Mouse (Mus musculus) embryonic facial prominence, embryonic 12.5 days (tissue): ENCODE measurements around the gene Reep3. TPM values are rescaled to one million over a fixed set of nuclear protein-coding genes. Genes with fewer than 3 reads are reported as not detected.
"Not testable (repeated sequence)": the region's sequence is repeated elsewhere in the genome, so short reads cannot be mapped to it uniquely, and the experiment has no call there.

Source experiments
- ATAC-seq: fragments of 200-750 bp; cut with Nextera tagmentation; 2 replicates; pipeline ENCODE4 v1.8.0; 2017; ENCODE audit not compliant: insufficient number of reproducible peaks, insufficient read depth, low FRiP score, low TSS enrichment
- H3K27ac ChIP-seq: fragments of 300-500 bp; sonication (generic); 2 replicates; pipeline ENCODE4 v1.5.1; 2016; ENCODE audit warnings: mild to moderate bottlenecking
- H3K27me3 ChIP-seq: fragments of 300-500 bp; sonication (generic); 2 replicates; pipeline ENCODE4 v1.6.1; 2016; ENCODE audit warnings: mild to moderate bottlenecking, moderate library complexity
- H3K36me3 ChIP-seq: fragments of 300-500 bp; sonication (generic); 2 replicates; pipeline ENCODE4 v1.6.1; 2016; ENCODE audit warnings: mild to moderate bottlenecking
- H3K4me1 ChIP-seq: fragments of 300-500 bp; sonication (generic); 2 replicates; pipeline ENCODE4 v1.6.1; 2016
- H3K4me2 ChIP-seq: fragments of 300-500 bp; sonication (generic); replicated peaks from 2 replicates; pipeline ENCODE4 v1.6.1; 2016; ENCODE audit warnings: mild to moderate bottlenecking, moderate library complexity
- H3K4me3 ChIP-seq: fragments of 300-500 bp; sonication (generic); 2 replicates; pipeline ENCODE4 v1.5.1; 2016; ENCODE audit warnings: mild to moderate bottlenecking
- H3K9ac ChIP-seq: fragments of 300-500 bp; sonication (generic); 2 replicates; pipeline ENCODE4 v1.6.1; 2016; ENCODE audit warnings: mild to moderate bottlenecking, moderate library complexity
- H3K9me3 ChIP-seq: fragments of 300-500 bp; sonication (generic); 2 replicates; pipeline ENCODE4 v1.6.1; 2016; ENCODE audit warnings: mild to moderate bottlenecking, moderate library complexity
- WGBS: fragments of 180-500 bp; shearing (Covaris S2); methylation state at CpG from one replicate; pipeline ENCODE4 v1.1.7; 2016; 5-methylcytosine and 5-hydroxymethylcytosine counted together
- polyA plus RNA-seq: library from polyadenylated mRNA; unstranded; fragments of >200 nt; fragmentation: Nextera tagmentation; extraction: Ambion mirVana; gene quantifications from 2 replicates; pipeline ENCODE4 v1.2.1, GENCODE M21; 2016

Reep3 gene
- polyA plus RNA-seq, 1 experiment from 2014 or later, result 39.7 TPM

DNA sequence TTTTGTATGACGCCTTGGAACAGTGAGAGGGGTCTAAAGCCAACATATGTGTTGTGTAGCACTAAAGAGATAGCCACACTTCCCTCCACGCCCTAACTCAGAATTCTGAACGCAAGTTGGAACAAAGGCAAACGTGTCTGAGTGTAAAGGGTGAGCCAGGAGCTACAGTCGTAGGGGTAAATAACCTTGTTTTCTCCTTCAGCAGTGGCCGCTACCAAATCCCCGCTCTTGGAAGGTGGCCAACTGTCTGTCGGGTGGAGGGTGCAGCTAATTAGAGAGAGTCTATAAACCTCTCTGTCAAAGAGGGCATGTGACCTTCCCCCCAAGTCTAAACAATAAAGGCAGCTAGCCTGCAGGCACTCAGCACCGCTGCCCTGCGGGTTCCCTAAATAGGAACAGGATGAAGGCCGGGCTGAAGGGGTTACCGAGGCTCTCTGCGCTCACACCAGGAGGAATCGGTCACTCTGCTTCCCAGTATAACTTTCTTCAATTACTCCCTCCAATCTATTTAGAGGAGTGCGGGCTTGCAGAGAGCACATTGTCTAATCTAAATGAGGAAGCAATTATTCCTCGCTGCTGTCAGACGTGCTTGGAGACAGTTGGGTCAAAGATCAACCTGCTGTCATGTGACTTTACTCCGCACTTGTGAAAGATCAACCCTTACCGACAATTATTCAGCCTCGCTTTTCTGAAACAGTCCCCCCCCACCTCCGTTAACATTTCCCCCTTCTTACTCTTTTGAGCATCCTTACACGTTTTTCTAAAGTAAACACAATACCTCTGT, 92.8 kb downstream of the Reep3 start:
- Histone ChIP-seq H3K4me3 (peak overlapping the region; percentile 12; the same call in 1 of the 2 replicates), H3K9me3 (no peaks in the 10 kb centered on the region), H3K27me3 (no peaks in the 10 kb centered on the region), H3K9ac (peak overlapping the region; percentile 24; the same call in 1 of the 2 replicates), H3K4me2 (peak overlapping the region; percentile 54), H3K4me1 (peaks cover 28% of the 10 kb centered on the region), H3K27ac (peak overlapping the region; percentile 94), H3K36me3 (no peaks in the 10 kb centered on the region)
- ATAC-seq, result peak; percentile 48
- under 1% methylated on average over 22 of the region's 22 CpGs for WGBS

DNA sequence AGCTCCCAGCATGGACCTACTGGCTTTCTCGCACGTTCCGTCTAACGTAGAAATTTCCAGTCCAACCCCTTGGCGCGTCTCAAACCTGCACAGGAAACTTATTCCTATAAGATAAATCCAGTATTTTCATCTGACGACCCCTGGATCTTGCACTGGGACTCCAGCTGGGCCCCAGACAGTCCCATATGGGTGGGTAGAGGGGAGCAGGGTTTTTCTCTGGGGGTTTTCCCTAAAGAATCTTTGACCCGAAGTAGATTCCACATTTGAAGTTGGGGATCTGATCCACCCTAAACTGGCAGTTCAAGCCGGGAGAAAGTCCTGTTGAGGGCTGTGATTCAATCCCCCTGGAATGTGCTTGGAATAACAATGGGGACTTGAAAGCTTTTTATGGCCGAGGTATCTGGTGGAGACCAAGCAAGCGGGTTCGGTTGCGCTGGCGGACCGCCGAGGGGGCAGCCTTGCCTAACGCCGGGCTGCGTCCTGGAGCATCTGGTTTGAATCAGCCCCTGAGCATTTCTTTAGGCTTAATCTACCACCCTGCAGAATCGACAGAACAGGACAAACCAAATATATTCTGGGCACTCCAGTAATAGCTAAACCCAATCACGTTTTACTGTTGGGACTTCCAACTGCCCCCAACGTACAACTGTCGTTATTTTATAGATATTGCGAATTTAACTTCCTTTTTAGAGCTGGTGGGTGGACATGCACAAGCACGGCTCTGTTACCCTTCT, 93.6 kb downstream of the Reep3 start:
- H3K36me3 ChIP-seq, result no peaks in the 10 kb centered on the region
- H3K4me3 ChIP-seq, result peak overlapping the region; percentile 32
- no peaks in the 10 kb centered on the region for H3K27me3 ChIP-seq
- ATAC-seq, result peak; percentile 81
- 1% methylated on average over 25 of the region's 25 CpGs for WGBS
- H3K9me3 ChIP-seq, result no peaks in the 10 kb centered on the region
- H3K4me1 ChIP-seq, result peaks cover 28% of the 10 kb centered on the region
- peak overlapping the region; percentile 54 for H3K4me2 ChIP-seq
- peak overlapping the region; percentile 24; the same call in 1 of the 2 replicates for H3K9ac ChIP-seq
- H3K27ac ChIP-seq, result peak overlapping the region; percentile 94

DNA sequence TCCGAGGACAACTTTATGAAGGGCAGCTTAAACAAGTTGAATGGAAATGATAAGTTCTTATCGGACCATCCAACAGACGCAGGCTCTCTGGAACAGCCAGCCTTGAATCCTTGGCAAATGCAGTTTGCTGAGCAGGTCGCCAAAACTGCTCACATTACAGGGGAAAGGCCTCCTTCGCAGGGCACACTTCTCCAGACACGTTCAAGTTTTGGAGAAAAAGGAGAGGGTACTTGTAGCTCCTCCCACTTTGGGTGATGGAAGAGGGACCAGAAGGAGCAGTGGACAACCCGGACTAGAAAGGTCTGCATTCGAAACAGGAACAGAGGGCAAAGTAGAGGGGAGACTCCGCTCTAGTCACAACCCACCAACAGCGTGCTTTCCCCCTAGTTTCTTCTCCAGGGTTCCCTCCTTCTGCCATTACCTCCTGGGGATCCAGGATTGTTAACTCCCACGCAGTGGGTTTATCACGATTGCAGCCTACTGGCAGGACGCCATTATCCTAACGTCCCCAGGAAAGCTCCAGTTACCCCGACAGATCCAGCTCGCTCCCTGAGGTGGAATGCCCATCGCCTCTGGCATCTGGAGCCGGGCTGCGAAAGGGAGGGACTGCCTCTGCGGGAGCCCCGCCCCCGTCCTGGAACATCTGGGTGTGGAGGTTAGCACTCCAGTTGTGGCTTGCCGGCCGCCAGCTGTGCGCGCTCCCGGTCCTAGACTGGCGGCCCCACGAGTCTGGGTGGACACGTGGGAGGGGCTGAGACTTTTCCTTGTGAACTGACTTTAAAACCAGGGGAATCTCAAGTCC, 94.3 kb downstream of the Reep3 start:
- Histone ChIP-seq H3K4me3 (peak overlapping the region; percentile 32), H3K27ac (peak overlapping the region; percentile 94), H3K4me2 (peak overlapping the region; percentile 54), H3K27me3 (no peaks in the 10 kb centered on the region), H3K4me1 (peaks cover 28% of the 10 kb centered on the region), H3K9ac (peak overlapping the region; percentile 31; the same call in 1 of the 2 replicates), H3K9me3 (no peaks in the 10 kb centered on the region), H3K36me3 (no peaks in the 10 kb centered on the region)
- 9% methylated on average over 30 of the region's 30 CpGs for WGBS
- peak; percentile 80; the same call in 1 of the 2 replicates for ATAC-seq

DNA sequence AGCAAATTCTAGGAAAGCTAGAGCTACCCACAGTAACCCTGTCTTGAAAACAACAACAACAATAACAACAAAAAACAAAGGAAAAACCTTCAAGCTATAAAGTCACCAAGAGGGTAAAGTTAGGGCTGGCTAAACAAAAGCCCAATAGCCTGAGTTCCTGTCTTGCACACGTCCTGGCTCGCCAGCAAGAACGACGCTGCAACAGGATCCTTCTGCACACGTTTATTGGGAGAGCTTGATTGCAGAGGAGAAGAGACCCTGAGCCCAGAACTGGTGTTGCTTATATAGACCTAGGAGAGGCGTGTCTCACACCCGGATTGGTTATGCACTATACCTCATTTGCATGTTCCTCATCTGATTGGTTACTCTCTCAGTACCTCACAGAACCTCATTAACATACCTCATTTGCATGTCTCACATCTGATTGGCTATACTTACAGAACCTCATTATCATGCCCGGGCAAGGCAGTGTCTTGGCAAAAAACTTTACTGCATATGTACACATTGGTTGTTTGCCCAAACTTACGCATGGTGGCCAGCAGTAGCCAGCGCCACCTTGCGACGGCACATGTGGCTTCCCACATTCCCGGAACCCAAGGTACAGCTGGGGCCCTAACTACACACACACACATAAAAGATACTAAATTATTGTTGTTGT, 95.7 kb downstream of the Reep3 start:
- H3K27me3 ChIP-seq, ATAC-seq, H3K4me2 ChIP-seq, H3K9ac ChIP-seq, H3K4me3 ChIP-seq, H3K27ac ChIP-seq, H3K9me3 ChIP-seq, H3K36me3 ChIP-seq: not testable (repeated sequence)
- 94% methylated on average over 13 of the region's 13 CpGs for WGBS
- H3K4me1 ChIP-seq, result peaks cover 28% of the 10 kb centered on the region

DNA sequence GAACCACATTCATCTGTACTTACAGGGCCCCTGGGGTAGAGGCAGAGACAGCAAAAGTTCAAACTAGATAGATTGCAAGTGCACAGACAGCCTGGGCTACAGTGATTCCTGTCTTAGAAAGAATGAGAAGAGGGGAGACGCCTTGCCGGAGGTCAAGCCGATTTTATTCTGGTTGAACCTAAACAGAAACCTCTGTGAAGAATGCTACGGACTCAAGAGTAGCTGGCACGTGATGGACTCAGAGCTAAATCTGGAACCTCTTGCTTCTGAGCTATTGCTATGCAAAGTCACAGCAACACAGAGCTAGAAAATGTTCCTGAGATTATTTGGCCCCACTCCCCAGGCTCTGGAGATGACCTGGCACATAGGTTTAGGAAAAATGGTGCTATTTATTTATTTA, 96.6 kb downstream of the Reep3 start:
- WGBS, result 95% methylated on average over 5 of the region's 5 CpGs
- Histone ChIP-seq H3K36me3 (no peaks in the 10 kb centered on the region), H3K27me3 (no peaks in the 10 kb centered on the region), H3K9ac (no peak overlapping the region), H3K4me3 (no peak overlapping the region), H3K4me1 (peaks cover 30% of the 10 kb centered on the region), H3K27ac (no peak overlapping the region), H3K4me2 (no peak overlapping the region), H3K9me3 (no peaks in the 10 kb centered on the region)
- no peak for ATAC-seq

DNA sequence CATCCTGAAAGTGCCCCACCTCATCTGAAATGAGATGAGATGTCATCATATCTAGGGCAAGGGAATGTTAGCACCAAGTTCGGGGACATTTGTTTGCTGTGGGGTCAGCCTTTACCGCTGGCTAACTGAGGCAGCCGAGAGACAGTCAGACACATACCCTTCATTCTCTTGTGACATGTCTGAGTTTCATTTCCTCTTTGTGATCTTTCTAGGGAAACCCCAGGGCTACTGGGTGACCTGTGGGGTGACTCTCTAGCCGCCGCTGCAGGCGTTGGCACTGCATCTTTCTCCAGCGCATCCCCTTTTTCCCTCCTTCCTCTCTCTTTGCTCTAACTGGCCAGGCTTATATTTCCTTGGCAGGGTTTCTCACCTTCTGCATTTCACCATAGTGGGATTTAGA, 98.0 kb downstream of the Reep3 start:
- H3K27me3 ChIP-seq, result no peaks in the 10 kb centered on the region
- H3K4me1 ChIP-seq, result peaks cover 22% of the 10 kb centered on the region
- H3K9me3 ChIP-seq, result no peaks in the 10 kb centered on the region
- no peaks in the 10 kb centered on the region for H3K36me3 ChIP-seq
- no peak overlapping the region for H3K4me3 ChIP-seq
- WGBS, result 89% methylated on average over 7 of the region's 7 CpGs
- no peak overlapping the region for H3K9ac ChIP-seq
- no peak overlapping the region for H3K27ac ChIP-seq
- ATAC-seq, result no peak
- H3K4me2 ChIP-seq, result no peak overlapping the region

DNA sequence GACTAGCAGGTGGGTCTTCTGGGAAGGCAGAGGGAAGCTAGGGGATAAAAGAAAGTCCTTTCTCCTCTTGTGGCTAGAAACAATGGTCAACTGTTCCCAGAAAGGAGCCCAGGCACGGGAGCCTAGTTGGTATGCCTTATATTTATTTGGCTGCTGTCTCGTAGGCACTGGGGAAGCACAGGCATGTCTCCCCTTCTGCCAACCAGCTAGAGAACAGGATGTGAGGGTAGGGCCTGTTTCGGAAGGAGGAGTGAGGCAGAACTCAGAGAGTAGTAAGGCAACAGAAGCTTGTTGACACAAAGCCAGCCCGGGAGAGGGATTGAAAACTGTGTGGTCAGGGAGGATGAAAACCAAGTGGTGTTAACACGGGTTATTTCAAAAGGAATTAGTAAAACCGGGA, 101.6 kb downstream of the Reep3 start:
- H3K27ac ChIP-seq, result peak overlapping the region; percentile 41; the same call in 1 of the 2 replicates
- no peaks in the 10 kb centered on the region for H3K9me3 ChIP-seq
- ATAC-seq, result no peak

DNA sequence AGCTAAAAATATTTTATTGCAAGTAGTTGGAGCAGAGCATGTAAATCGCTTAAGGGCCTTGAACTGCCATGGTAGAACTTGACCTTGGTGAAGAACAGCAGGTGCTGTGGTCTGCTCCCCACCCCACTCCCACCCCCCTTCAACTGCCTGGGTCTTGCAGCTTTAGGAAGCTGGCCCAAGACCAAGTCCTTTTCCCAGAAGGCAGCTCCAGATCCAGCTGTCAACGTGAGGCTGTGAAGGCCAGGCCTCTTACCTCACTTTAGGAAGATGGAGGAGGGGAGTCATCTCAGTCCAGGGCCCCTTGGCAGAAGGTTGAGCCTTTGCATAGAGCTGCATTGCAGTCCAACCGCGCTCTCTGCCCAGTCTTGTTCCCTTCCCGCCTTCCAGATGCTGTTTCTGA, 102.3 kb downstream of the Reep3 start:
- WGBS, result 70% methylated on average over 5 of the region's 5 CpGs
- Histone ChIP-seq H3K4me3 (no peak overlapping the region), H3K9ac (no peak overlapping the region), H3K4me1 (peaks cover 8% of the 10 kb centered on the region), H3K4me2 (no peak overlapping the region), H3K27me3 (no peaks in the 10 kb centered on the region), H3K9me3 (peaks cover 5% of the 10 kb centered on the region; the same call in 1 of the 2 replicates), H3K36me3 (no peaks in the 10 kb centered on the region), H3K27ac (peak overlapping the region; percentile 60; the same call in 1 of the 2 replicates)
- ATAC-seq, result peak; percentile 67; the same call in 1 of the 2 replicates

More for the DNA sequence above, 101.6 kb downstream of the Reep3 start:
- no peaks in the 10 kb centered on the region for H3K36me3 ChIP-seq
- H3K9ac ChIP-seq, result no peak overlapping the region
- peaks cover 8% of the 10 kb centered on the region for H3K4me1 ChIP-seq
- WGBS, result 49% methylated on average over 6 of the region's 6 CpGs
- no peaks in the 10 kb centered on the region for H3K27me3 ChIP-seq
- H3K4me3 ChIP-seq, result no peak overlapping the region
- no peak overlapping the region for H3K4me2 ChIP-seq

DNA sequence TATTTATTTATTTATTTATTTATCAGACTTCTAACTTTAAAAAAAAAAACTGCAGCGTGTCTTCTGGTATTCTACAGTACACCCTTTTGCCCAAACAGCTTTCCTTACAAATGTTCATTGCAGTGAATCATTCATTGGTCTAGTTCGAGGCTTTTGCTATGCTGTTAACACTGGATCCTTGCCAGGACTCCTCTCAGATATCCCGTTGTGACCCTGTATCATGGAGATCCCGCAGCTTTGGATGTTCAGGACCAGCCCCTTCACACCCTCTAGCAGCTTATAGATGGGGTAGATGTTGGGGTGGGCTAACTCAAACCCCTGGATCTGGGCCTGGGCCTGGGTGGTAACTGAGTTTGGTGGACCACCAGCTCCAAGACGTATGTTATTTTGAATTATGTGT, 104.2 kb downstream of the Reep3 start:
- Histone ChIP-seq H3K27me3 (no peaks in the 10 kb centered on the region), H3K9ac (no peak overlapping the region), H3K4me2 (no peak overlapping the region), H3K4me3 (no peak overlapping the region), H3K27ac (no peak overlapping the region), H3K4me1 (peaks cover 8% of the 10 kb centered on the region), H3K9me3 (peaks cover 7% of the 10 kb centered on the region; the same call in 1 of the 2 replicates), H3K36me3 (no peaks in the 10 kb centered on the region)
- 69% methylated on average over 5 of the region's 5 CpGs for WGBS
- no peak for ATAC-seq

DNA sequence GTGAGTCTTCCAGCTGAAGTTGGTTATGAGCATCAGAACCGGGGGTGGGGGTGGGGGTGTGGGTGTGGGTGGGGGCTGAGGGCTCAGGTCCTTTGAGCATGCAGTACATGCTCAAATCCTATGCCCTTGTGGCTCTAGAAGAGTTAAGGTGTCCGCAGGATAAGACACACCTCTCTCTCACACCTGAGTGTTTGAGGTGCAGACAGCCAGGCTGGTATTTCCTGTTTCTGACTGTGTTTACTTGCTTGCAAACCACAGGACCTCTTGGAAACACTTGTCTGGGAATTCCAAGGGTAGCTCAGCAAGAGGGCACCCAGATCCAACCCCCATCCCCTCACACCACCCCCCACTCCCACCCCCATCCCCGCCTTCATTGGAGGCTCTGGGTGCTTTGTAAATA, 106.2 kb downstream of the Reep3 start:
- H3K4me3 ChIP-seq, result no peak overlapping the region
- no peak for ATAC-seq
- 80% methylated on average over 3 of the region's 3 CpGs for WGBS
- no peaks in the 10 kb centered on the region for H3K36me3 ChIP-seq
- H3K9ac ChIP-seq, result no peak overlapping the region
- peaks cover 8% of the 10 kb centered on the region for H3K4me1 ChIP-seq
- H3K27ac ChIP-seq, result no peak overlapping the region
- no peaks in the 10 kb centered on the region for H3K27me3 ChIP-seq
- peaks cover 7% of the 10 kb centered on the region; the same call in 1 of the 2 replicates for H3K9me3 ChIP-seq
- no peak overlapping the region for H3K4me2 ChIP-seq

DNA sequence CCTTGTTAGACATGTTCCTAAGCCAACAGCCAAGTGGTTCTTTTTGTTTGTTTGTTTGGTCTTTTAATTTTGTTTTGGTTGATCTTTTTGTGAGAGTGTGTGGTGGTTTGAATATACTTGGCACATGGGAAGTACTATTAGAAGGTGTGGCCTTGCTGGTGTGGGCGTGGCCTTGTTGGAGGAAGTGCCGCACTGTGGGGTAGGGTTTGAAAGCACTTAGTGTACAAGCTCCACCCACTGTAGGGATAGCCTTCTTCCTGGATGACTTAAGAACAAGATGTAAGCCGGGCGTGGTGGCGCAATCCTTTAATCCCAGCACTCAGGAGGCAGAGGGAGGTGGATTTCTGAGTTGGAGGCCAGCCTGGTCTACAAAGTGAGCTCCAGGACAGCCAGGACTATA, 113.7 kb downstream of the Reep3 start:
- no peak for ATAC-seq
- Histone ChIP-seq H3K27ac (no peak overlapping the region), H3K36me3 (no peaks in the 10 kb centered on the region), H3K9ac (no peak overlapping the region), H3K27me3 (no peaks in the 10 kb centered on the region), H3K4me1 (no peaks in the 10 kb centered on the region), H3K4me2 (no peak overlapping the region), H3K9me3 (no peaks in the 10 kb centered on the region), H3K4me3 (no peak overlapping the region)
- 86% methylated on average over 5 of the region's 5 CpGs for WGBS
